Mouse (Mus musculus): ENCODE data around the gene Cul4a. TPM values are rescaled to one million over a fixed set of nuclear protein-coding genes. Genes with fewer than 3 reads are reported as not detected.

Cul4a gene
- total and polyA plus RNA-seq, 3 experiments = 15.6 to 27.0 (median 23.9) TPM

DNA sequence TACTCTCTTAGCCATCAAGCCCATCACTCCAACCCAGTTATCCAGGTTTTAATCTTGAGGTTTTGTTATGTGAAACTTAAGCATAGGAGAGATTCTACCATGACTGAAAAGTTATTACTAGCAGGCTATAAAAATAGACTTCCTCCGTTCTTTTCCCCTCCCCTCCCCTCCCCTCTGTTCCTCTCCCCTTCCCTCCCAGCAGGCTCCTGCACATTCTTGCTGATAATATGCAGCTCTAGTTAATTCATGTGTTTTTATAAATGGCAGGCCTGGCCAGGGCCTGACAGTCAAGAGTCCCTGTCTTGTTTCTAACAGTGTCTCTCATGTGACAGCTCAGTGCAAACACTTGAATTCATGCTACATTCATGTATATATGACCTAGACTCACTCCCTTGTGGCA lies 65.1 kb downstream of the Cul4a start:
- dilution Hi-C loops (cut with MboI; ENCODE audit: extremely low pct_ligation_motif_present, extremely low pct_unique_long_range_greater_than_20kb, low sequenced_read_pairs) = no loop called here
- Histone ChIP-seq H3K27ac (ENCODE audit: insufficient read depth, low read depth) (no peak overlapping the region), H3K9me3 (replicated peaks; ENCODE audit: low read length) (no peaks in the 10 kb centered on the region), H3K4me1 (ENCODE audit: control insufficient read depth in 1 of 2, insufficient read depth in 2 of 2) (peaks cover 0 to 11% of the 10 kb centered on the region in 2 experiments; a peak in 2 of 4 replicates), H3K27me3 (replicated peaks) (no peaks in the 10 kb centered on the region), H3K4me3 (replicated peaks in 1 of 3; ENCODE audit: low read depth in 2 of 3, low read length in 2 of 3, poor library complexity in 1 of 3) (no peak overlapping the region), H3K4me2 (ENCODE audit: insufficient read depth, low read depth, poor library complexity, severe bottlenecking) (no peak overlapping the region), H3K36me3 (replicated peaks in 1 of 2; ENCODE audit: control insufficient read depth in 1 of 2, insufficient read depth in 1 of 2, low read length in 1 of 2) (peaks cover 72 to 92% of the 10 kb centered on the region in 2 experiments), H3K79me2 (replicated peaks; ENCODE audit: control insufficient read depth, extremely low read depth, insufficient read depth, poor library complexity, severe bottlenecking) (no peaks in the 10 kb centered on the region), H3K9ac (ENCODE audit: insufficient read depth, low read depth) (no peak overlapping the region)
- DNase-seq (ENCODE audit: extremely low read depth) = no peak
- TF ChIP-seq CHD2 (IDR thresholded peaks at IDR 0.05; ENCODE audit: low read length) = no peak
- TF ChIP-seq BHLHE40 (IDR thresholded peaks at IDR 0.05; ENCODE audit: low read depth, low read length) = no peak
- TF ChIP-seq MAFK (IDR thresholded peaks at IDR 0.05; ENCODE audit: insufficient replicate concordance, low read length) = no peak
- no peak for TF ChIP-seq SMC3 (IDR thresholded peaks at IDR 0.05; ENCODE audit: low read depth, low read length)
- TF ChIP-seq MXI1 (IDR thresholded peaks at IDR 0.05; ENCODE audit: low read depth, low read length) = no peak
- TF ChIP-seq ETS1 (conservative IDR thresholded peaks at IDR 0.05; ENCODE audit: low read depth, low read length) = no peak
- no peak for TF ChIP-seq TCF12 (IDR thresholded peaks at IDR 0.05; ENCODE audit: low read depth, low read length)
- TF ChIP-seq UBTF (IDR thresholded peaks at IDR 0.05; ENCODE audit: low read depth, low read length) = no peak
- no peak for TF ChIP-seq JUN (IDR thresholded peaks at IDR 0.05; ENCODE audit: insufficient read depth, low read depth, low read length)
- TF ChIP-seq HCFC1 (IDR thresholded peaks at IDR 0.05; ENCODE audit: low read depth, low read length) = no peak
- no peak for TF ChIP-seq JUND (conservative IDR thresholded peaks at IDR 0.05; ENCODE audit: low read depth, low read length)
- TF ChIP-seq KAT2A (IDR thresholded peaks at IDR 0.05; ENCODE audit: insufficient replicate concordance, low read length) = no peak
- no peak for TF ChIP-seq POLR2AphosphoS2 (IDR thresholded peaks at IDR 0.05; ENCODE audit: low read depth, low read length)
- in situ Hi-C loops (cut with MboI; ENCODE audit: low pct_ligation_motif_present, low pct_unique_long_range_greater_than_20kb, low sequenced_read_pairs) = no loop called here

DNA sequence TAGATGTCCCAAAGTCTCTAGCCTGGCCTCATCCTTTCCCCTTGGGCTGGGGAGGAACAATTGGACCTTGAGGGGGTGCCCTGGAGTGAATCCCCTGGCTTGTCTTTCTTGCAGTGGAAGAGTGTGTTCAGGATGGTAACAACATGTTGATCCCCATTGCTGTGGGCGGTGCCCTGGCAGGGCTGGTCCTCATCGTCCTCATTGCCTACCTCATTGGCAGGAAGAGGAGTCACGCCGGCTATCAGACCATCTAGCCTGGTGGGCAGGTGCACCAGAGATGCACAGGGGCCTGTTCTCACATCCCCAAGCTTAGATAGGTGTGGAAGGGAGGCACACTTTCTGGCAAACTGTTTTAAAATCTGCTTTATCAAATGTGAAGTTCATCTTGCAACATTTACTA lies 68.9 kb downstream of the Cul4a start:
- no peak for TF ChIP-seq ZC3H11A (IDR thresholded peaks at IDR 0.05; ENCODE audit: low read depth, low read length)
- TF ChIP-seq CTCF (conservative IDR thresholded peaks at IDR 0.05 in 1 of 2, IDR thresholded peaks at IDR 0.05 in 1 of 2; ENCODE audit: low read depth in 2 of 2, low read length in 2 of 2) = no peak
- TF ChIP-seq IRF4 (IDR thresholded peaks at IDR 0.05; ENCODE audit: low read depth, low read length) = no peak
- TF ChIP-seq CHD2 (IDR thresholded peaks at IDR 0.05; ENCODE audit: low read length) = no peak
- no peak for TF ChIP-seq POLR2A (IDR thresholded peaks at IDR 0.05; ENCODE audit: low read depth, low read length)
- no peak for TF ChIP-seq POLR2AphosphoS2 (IDR thresholded peaks at IDR 0.05; ENCODE audit: low read depth, low read length)
- TF ChIP-seq CHD1 (IDR thresholded peaks at IDR 0.05; ENCODE audit: low read depth, low read length) = no peak

More for the DNA sequence above, 68.9 kb downstream of the Cul4a start:
- H3K4me1 ChIP-seq (ENCODE audit: control insufficient read depth in 1 of 2, insufficient read depth in 2 of 2) = peaks cover 5 to 17% of the 10 kb centered on the region in 2 experiments
- in situ Hi-C loops (cut with MboI; ENCODE audit: low pct_ligation_motif_present, low pct_unique_long_range_greater_than_20kb, low sequenced_read_pairs) (no loop called here), dilution Hi-C loops (cut with MboI; ENCODE audit: extremely low pct_ligation_motif_present, extremely low pct_unique_long_range_greater_than_20kb, low sequenced_read_pairs) (no loop called here)
- peaks cover 63 to 75% of the 10 kb centered on the region in 2 experiments for H3K36me3 ChIP-seq (replicated peaks in 1 of 2; ENCODE audit: control insufficient read depth in 1 of 2, insufficient read depth in 1 of 2, low read length in 1 of 2)
- DNase-seq (ENCODE audit: extremely low read depth) = no peak
- H3K4me2 ChIP-seq (ENCODE audit: insufficient read depth, low read depth, poor library complexity, severe bottlenecking) = no peak overlapping the region
- H3K27me3 ChIP-seq (replicated peaks) = no peaks in the 10 kb centered on the region
- no peak overlapping the region for H3K27ac ChIP-seq (ENCODE audit: insufficient read depth, low read depth)
- no peaks in the 10 kb centered on the region for H3K9me3 ChIP-seq (replicated peaks; ENCODE audit: low read length)
- H3K79me2 ChIP-seq (replicated peaks; ENCODE audit: control insufficient read depth, extremely low read depth, insufficient read depth, poor library complexity, severe bottlenecking) = no peaks in the 10 kb centered on the region
- no peak overlapping the region for H3K4me3 ChIP-seq (replicated peaks in 1 of 3; ENCODE audit: low read depth in 2 of 3, low read length in 2 of 3, poor library complexity in 1 of 3)
- H3K9ac ChIP-seq (ENCODE audit: insufficient read depth, low read depth) = no peak overlapping the region

All from CH12.LX (cell line).